Mouse (Mus musculus) kidney, postnatal 0 days (tissue): ENCODE data around the gene 1810037I17Rik. TPM values are rescaled to one million over a fixed set of nuclear protein-coding genes. Genes with fewer than 3 reads are reported as not detected.

Source experiments
- ATAC-seq: fragments of 200-750 bp; cut with Nextera tagmentation; replicated peaks from 2 replicates; pipeline ENCODE4 v1.8.0; 2017; ENCODE audit warnings: low read depth, moderate number of reproducible peaks, moderate TSS enrichment, moderate library complexity; ENCODE audit not compliant: low FRiP score
- DNase-seq: peaks from one replicate; pipeline ENCODE4 v3.0.0-alpha.2; 2016; ENCODE audit warnings: low spot score
- H3K27ac ChIP-seq: fragments of 300-500 bp; sonication (generic); 2 replicates; pipeline ENCODE4 v1.5.1; 2014; ENCODE audit warnings: mild to moderate bottlenecking
- H3K27me3 ChIP-seq: fragments of 300-500 bp; sonication (generic); 2 replicates; pipeline ENCODE4 v1.6.1; 2014; ENCODE audit warnings: low read length, mixed read lengths; ENCODE audit not compliant: insufficient read depth
- H3K36me3 ChIP-seq: fragments of 300-500 bp; sonication (generic); 2 replicates; pipeline ENCODE4 v1.6.1; 2014; ENCODE audit warnings: low read length, mixed read lengths; ENCODE audit not compliant: insufficient read depth
- H3K4me1 ChIP-seq: fragments of 300-500 bp; sonication (generic); replicated peaks from 2 replicates; pipeline ENCODE4 v1.6.1; 2014; ENCODE audit warnings: antibody characterized with exemption, low read length, mixed read lengths; ENCODE audit not compliant: insufficient read depth
- H3K4me2 ChIP-seq: fragments of 300-500 bp; sonication (generic); 2 replicates; pipeline ENCODE4 v1.6.1; 2014; ENCODE audit warnings: mild to moderate bottlenecking, low read length, moderate library complexity, mixed read lengths
- H3K4me3 ChIP-seq: fragments of 300-500 bp; sonication (generic); replicated peaks from 2 replicates; pipeline ENCODE4 v1.5.1; 2014; ENCODE audit warnings: low read depth, low read length
- H3K9ac ChIP-seq: fragments of 300-500 bp; sonication (generic); 2 replicates; pipeline ENCODE4 v1.6.1; 2014; ENCODE audit warnings: low read depth, low read length
- H3K9me3 ChIP-seq: fragments of 300-500 bp; sonication (generic); replicated peaks from 2 replicates; pipeline ENCODE4 v1.6.1; 2016; ENCODE audit warnings: low read length, inconsistent platforms, mixed read lengths
- CTCF ChIP-seq: IDR thresholded peaks from 2 replicates; pipeline ENCODE4 v1.5.1; 2016; ENCODE audit warnings: antibody characterized with exemption, low read depth, mild to moderate bottlenecking, moderate library complexity
- WGBS: fragments of 180-500 bp; shearing (Covaris S2); extraction: QIAGEN DNeasy Blood & Tissue Kit; methylation state at CpG from one replicate; pipeline ENCODE4 v1.1.7; 2014; 5-methylcytosine and 5-hydroxymethylcytosine counted together
- polyA plus RNA-seq: library from polyadenylated mRNA; unstranded; fragments of >200 nt; fragmentation: Nextera tagmentation; extraction: Ambion mirVana; gene quantifications from 2 replicates; pipeline ENCODE4 v1.2.1, GENCODE M21; 2015

Gene 1810037I17Rik
- polyA plus RNA-seq, 1 experiment from 2014 or later: 140 TPM

- no peaks in the 10 kb centered on the region for H3K4me1 ChIP-seq
- H3K36me3 ChIP-seq: no peaks in the 10 kb centered on the region
- H3K9ac ChIP-seq: no peak within 1 kb of the TSS
- no peak within 1 kb of the TSS for H3K27ac ChIP-seq
- no peaks in the 10 kb centered on the region for H3K27me3 ChIP-seq
- no peak within 1 kb of the TSS for H3K4me2 ChIP-seq
- no peak for TF ChIP-seq CTCF
- H3K4me3 ChIP-seq: no peak within 1 kb of the TSS
- ATAC-seq: no peak
- no peak for DNase-seq
- H3K9me3 ChIP-seq: no peaks in the 10 kb centered on the region
- WGBS: 95% methylated on average over 3 of the region's 3 CpGs
Observed at GRCm38 (mm10) chr3:122894772-122895171, 29.2 kb upstream of the 1810037I17Rik start, which contains the start of gene Fabp2. Fabp2 (plus strand) TSS chr3:122895072.

DNA sequence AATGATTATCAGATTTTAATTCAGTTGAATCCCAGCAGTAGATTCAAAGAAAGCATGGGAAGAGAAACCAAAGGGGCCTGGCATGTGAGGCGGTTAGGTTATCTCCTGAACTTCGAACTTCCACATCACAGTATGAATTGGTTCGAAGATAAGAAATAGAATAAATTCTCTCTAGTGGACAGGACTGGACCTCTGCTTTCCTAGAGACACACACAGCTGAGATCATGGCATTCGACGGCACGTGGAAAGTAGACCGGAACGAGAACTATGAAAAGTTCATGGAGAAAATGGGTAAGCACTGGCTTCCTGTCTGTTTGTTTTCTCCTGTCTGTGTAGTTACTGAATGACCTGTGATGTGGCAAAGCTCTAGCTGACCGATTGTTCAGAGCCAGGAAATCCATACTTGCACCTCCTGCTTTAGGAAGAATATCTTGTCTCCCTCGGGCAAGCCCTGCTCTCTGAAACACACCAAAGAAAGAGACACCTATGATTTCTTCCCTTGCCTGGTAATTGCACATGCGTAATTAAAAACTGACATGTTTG is 28.7 kb upstream of the 1810037I17Rik start:
- H3K27ac ChIP-seq: no peak overlapping the region
- H3K4me2 ChIP-seq: no peak overlapping the region

DNA sequence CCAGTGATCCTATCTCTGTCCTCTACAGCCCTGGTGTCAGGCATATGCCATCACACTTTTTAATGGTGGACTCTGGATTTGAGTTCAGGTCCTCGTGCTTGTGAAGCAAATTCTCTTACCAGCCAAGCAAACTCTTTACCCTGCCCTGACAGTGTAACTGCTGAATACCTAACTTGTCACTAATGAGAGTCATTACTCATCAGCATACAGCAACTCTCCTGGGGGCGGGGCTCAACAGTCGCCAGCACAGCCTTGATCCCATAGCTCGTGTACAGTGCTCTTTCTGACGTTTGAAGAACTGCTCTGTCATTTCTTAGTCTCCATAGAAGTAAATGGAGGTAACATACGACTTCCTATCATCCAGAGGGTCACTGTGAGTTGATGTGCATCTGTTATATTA is 25.7 kb upstream of the 1810037I17Rik start:
- DNase-seq (no peak), ATAC-seq (no peak)
- Histone ChIP-seq H3K27ac (no peak overlapping the region), H3K9ac (no peak overlapping the region), H3K9me3 (no peaks in the 10 kb centered on the region), H3K4me3 (no peak overlapping the region), H3K36me3 (no peaks in the 10 kb centered on the region), H3K4me1 (no peaks in the 10 kb centered on the region), H3K27me3 (no peaks in the 10 kb centered on the region), H3K4me2 (no peak overlapping the region)
- no peak for TF ChIP-seq CTCF
- WGBS: 58% methylated on average over 6 of the region's 6 CpGs

More for the DNA sequence above, 28.7 kb upstream of the 1810037I17Rik start:
- DNase-seq: no peak
- no peaks in the 10 kb centered on the region for H3K4me1 ChIP-seq
- H3K9ac ChIP-seq: no peak overlapping the region
- WGBS: 77% methylated on average over 11 of the region's 11 CpGs
- TF ChIP-seq CTCF: no peak
- H3K36me3 ChIP-seq: no peaks in the 10 kb centered on the region
- H3K27me3 ChIP-seq: no peaks in the 10 kb centered on the region
- H3K4me3 ChIP-seq: no peak overlapping the region
- no peaks in the 10 kb centered on the region for H3K9me3 ChIP-seq
- no peak for ATAC-seq

DNA sequence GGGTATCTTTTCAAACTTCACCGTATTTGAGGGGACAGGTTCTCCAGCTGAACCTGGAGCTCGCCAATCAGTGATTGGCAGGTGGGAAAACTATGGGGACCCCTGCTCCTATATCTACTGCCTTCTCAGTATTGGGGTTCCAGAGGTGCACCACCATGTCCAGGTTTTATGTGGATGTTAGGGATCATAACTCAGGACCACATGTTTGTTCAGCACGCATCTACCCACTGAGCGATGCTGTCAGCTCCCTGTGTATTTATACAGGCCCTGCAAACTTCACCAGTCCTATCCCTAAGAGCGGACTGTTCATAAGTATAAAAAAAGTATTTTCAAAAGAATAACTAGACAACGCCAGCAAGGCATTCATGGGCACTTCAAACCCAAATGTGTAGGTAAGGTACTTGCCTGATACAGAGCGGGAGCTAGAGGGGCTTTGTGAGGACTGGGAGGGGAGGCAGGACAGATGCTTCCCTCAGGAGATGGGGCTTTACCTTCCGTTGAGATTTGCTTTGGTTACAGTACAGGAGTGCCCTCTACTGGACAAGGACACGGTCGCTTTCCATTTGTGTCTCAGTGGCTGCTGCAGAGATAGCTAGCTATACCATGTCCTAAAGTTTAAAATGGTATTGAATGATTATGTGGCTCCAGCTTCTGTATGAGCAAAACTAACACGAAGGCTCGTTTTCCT is 20.1 kb upstream of the 1810037I17Rik start:
- WGBS: 44% methylated on average over 12 of the region's 12 CpGs
- H3K27ac ChIP-seq: no peak overlapping the region
- no peak overlapping the region for H3K4me2 ChIP-seq
- no peaks in the 10 kb centered on the region for H3K9me3 ChIP-seq
- no peak overlapping the region for H3K9ac ChIP-seq
- TF ChIP-seq CTCF: peak; percentile 92
- H3K36me3 ChIP-seq: no peaks in the 10 kb centered on the region
- DNase-seq: peak; percentile 87
- no peak for ATAC-seq
- no peaks in the 10 kb centered on the region for H3K4me1 ChIP-seq
- H3K4me3 ChIP-seq: no peak overlapping the region
- no peaks in the 10 kb centered on the region for H3K27me3 ChIP-seq

DNA sequence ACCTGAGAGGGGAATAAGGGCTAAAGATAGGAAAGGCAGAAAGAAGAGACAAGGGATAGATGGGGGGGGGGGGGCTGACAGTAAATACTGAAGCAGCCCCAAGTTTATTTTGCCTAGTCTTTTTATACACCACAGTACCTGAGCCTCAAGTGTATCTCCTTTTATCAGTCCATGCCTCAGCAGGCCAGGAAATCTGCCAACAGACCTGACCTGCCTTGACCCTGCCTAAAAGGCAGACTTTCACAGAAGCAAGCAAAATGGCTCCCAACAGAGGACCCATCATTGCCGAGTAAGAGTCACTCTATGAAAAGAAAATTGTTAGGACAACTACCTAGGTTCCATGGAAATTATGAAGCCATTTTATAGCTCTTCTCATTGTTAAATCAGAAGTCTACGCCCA is 16.2 kb upstream of the 1810037I17Rik start:
- Histone ChIP-seq H3K4me1 (no peaks in the 10 kb centered on the region), H3K4me2 (no peak overlapping the region), H3K9me3 (no peaks in the 10 kb centered on the region), H3K27ac (no peak overlapping the region), H3K27me3 (no peaks in the 10 kb centered on the region), H3K36me3 (no peaks in the 10 kb centered on the region), H3K4me3 (no peak overlapping the region), H3K9ac (no peak overlapping the region)
- ATAC-seq: no peak
- DNase-seq: no peak
- 91% methylated on average over 2 of the region's 2 CpGs for WGBS
- no peak for TF ChIP-seq CTCF

DNA sequence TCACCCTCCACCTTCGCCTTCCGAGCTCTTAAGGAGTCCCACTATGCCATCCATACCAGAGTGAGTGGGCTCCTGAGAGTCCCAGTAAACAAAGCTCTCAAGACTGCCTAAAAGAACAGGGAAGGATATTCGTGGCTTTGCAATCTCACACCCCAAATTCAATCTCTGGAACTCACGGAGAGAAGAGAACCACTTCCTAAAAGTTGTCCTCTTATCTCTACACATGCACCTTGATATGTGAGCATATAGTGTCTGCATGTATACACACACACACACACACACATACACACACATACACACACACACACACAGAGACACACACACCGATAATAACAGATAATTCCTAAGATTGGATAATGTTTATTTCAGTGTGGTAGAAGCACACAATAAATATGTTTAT is 8.5 kb upstream of the 1810037I17Rik start:
- WGBS: 91% methylated on average over 5 of the region's 5 CpGs
- H3K36me3 ChIP-seq: no peaks in the 10 kb centered on the region
- ATAC-seq: no peak
- TF ChIP-seq CTCF: no peak
- no peaks in the 10 kb centered on the region for H3K4me1 ChIP-seq
- no peak overlapping the region for H3K4me3 ChIP-seq
- no peaks in the 10 kb centered on the region for H3K27me3 ChIP-seq
- H3K27ac ChIP-seq: no peak overlapping the region
- no peak for DNase-seq
- no peak overlapping the region for H3K4me2 ChIP-seq
- H3K9me3 ChIP-seq: no peaks in the 10 kb centered on the region
- no peak overlapping the region for H3K9ac ChIP-seq
